Mouse (Mus musculus) T-helper 2 cell (primary cell): ENCODE results near the gene Cct4.

Experiments
- in situ Hi-C: fragments of 300-600 bp; cut with MboI, MseI; formaldehyde crosslinking; loops from one replicate; pipeline ENCODE4 v1.15.1; 2025; ENCODE audit warnings: high pct_unique_total_duplicates

Gene Cct4

DNA sequence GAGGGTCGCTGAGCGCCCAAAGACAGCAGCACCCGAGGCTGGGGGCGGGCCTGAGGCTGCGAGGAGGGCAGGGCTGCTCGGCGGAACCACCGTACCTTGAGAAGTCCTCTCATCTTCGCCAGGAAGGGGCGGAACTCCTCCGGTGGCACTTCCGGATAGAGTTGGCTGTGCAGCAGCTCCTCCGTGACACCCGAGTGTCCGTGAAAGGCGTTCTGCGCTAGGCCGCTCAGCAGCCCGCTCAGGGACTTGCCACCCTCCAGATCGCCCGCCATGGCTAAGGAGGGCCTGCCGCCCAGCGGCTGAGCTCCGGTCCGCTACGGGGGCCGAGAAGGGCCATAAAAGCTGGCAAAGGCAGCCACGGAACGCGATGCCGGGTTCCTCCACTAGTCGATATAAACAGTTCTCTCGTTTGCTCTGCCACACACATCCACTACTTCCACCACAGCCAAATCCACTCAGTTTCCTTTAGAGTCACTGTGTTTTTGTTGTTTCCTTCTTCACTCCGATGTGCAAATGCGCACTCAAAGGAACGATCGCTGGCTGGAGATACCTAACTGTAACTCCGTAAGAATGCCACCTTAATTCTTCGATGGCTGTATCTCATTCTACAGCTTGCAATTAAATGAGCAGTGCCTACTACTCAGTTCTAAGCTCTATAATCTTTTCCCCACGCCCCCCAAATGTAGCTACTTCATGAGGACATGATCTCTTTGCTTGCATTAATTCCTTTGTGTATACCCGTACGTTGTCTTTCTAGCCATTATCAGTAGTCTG, 8.1 kb upstream of the Cct4 start, which contains the start of the genes Gm28048 and Commd1:
Gene Gm28048 (minus strand): TSS at position 107 of the 774 bp plus-strand sequence.
Gene Commd1 (minus strand): TSS at position 399 of the 774 bp plus-strand sequence.
- in situ Hi-C loops, result no loop called here

DNA sequence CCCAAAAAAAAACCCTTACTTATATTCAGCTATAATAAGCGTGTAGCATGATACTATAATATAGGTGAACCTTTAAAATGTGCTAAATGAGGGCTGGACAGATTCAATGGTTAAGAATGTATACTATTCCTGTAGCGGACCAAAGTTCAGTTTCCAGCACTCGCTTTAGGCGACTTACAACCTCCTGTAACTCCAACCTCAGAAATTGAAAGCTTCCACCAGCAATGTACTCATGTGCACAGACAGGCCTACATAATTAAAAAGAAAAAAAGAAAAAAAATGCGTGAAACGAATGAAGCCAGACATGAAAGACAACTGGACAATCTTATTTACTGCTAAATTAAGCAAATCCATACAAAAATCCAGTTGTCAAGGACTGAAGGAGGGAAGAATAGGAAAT, 7.5 kb upstream of the Cct4 start:
- in situ Hi-C loops, result no loop called here

GRCm38 (mm10) chr11:22985510-22985909, 4.8 kb upstream of the Cct4 start:
- in situ Hi-C loops, result no loop called here

DNA sequence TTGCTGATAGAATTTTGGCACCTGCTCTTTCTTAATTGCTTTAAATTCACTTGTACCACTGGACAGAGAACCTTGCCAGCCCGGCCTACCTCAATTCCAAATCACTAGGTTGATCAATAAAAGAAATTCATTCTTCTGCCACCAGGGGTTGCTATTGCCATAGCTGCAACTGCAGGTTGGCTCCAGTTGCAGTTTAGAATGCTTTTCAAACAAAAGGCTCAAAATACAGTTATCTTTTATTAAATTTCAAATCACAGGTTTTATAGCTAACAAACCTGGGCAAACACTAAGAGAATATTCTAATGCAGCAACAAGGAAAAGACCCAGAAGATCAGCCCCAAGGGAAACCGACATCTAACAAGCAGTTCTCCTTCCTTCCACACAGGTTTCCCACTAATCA, 3.0 kb upstream of the Cct4 start:
- in situ Hi-C loops, result no loop called here

- in situ Hi-C loops, result no loop called here
These were observed 533 bp upstream of the Cct4 start for GRCm38 (mm10) chr11:22989786-22990185.

- in situ Hi-C loops, result no loop called here
These were observed 1.0 kb downstream of the Cct4 start for GRCm38 (mm10) chr11:22991218-22991835.

DNA sequence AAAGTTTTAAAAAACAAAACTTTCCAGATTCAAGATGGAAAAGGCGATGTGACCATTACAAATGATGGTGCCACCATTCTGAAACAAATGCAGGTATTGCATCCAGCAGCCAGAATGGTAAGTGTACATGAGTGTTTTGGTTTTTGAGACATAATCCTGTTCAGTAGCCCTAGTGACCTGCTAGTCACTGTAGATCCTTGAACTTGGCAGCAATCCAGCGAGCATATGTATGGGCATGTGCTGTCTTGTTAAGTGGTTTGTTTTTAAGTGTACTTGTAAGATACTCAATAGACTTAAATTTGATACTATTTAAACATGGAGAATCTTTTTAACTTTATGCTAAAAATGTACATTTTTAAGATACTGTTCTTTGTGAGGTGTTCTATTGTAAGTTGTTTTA, 4.0 kb downstream of the Cct4 start:
- in situ Hi-C loops, result no loop called here

GRCm38 (mm10) chr11:22995461-22995860, 5.1 kb downstream of the Cct4 start:
- in situ Hi-C loops, result loop anchor here (5.0 kb wide), 1 partner anchor 292 kb away; no protein-coding TSS in a partner anchor

DNA sequence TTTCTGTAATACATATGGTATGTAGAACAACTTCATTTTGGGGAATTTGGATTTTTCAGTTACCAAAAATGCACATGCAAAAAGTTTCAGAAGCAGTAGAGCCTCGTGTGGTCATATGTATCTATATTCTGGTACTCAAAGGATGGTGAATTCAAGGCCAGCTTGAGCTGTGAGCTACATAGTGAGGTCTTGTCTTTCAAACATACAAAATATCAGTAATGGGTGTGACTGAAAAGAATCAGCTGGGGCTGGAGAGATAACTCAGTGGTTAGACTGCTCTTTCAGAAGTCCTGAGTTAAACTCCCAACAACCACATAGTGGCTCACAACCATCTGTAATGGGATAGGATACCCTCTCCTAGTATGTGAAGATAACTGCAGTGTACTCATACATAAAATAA, 8.0 kb downstream of the Cct4 start:
- in situ Hi-C loops, result loop anchor here (5.0 kb wide), 1 partner anchor 289 kb away; no protein-coding TSS in a partner anchor

DNA sequence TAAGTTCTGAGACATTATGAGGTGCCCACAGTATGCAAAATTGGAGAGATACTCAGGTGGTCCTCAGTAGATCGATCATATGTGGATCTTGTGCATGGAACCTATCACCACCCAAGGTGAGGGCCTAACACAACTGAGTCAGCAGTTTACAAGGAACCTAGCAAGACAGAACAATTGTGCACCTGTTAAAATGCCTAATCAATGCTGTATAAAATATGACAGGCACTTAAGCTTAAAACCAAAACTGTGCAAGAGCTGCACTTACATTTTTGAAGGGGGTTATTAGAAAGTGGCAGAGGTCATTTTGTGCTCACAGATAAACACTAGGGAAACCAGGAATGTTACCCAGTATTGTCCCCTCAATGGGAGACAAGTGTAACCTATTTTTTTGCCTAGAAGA, 15.0 kb downstream of the Cct4 start:
- in situ Hi-C loops, result loop anchor here (5.0 kb wide), 1 partner anchor 492 kb away; the partner anchor contains the start of gene Ahsa2

DNA sequence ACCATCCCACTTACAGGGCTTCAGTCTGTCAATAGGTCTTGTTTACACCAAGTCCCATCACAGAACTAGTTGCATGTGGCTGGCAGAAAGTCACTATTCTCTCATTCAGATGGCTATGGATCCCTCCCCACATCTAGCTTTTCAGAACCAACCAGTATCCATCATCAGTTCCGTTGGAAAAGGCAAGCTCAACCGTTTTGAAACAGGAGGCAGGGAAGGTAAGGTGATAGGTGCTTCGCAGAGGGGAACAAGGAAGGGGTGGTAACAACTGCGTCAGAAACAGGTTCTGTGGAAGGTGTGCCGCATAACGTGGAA, 16.8 kb downstream of the Cct4 start:
- in situ Hi-C loops, result loop anchor here (5.0 kb wide), 1 partner anchor 490 kb away; the partner anchor contains the start of gene Ahsa2

- in situ Hi-C loops, result loop anchor here (5.0 kb wide), 1 partner anchor 490 kb away; the partner anchor contains the start of gene Ahsa2
These were observed 17.3 kb downstream of the Cct4 start, which contains the start of gene Fam161a for GRCm38 (mm10) chr11:23007481-23008180. Gene Fam161a (plus strand): TSS chr11:23007531.

GRCm38 (mm10) chr11:23008181-23008823, 18.0 kb downstream of the Cct4 start:
- in situ Hi-C loops, result loop anchor here (5.0 kb wide), 1 partner anchor 489 kb away; the partner anchor contains the start of gene Ahsa2

DNA sequence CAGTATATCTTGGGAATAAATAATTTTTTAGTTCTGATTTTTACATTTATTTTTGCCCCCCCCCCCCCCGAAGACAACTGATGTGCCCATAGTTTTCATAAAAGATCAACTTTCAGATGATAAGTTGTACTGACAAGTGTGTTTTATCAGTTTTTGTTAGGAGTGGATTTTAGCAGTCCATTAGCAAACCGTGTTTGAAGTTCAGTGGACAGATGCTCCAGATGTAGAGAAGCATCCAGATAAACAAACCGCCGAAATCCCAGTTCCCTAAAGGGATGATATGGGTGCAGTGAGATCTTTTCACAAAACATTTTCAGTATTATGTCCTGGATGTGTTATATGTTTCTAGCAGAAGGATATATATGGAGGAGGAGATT, 18.5 kb downstream of the Cct4 start:
- in situ Hi-C loops, result loop anchor here (5.0 kb wide), 1 partner anchor 488 kb away; the partner anchor contains the start of gene Ahsa2

GRCm38 (mm10) chr11:23013096-23013495, 22.8 kb downstream of the Cct4 start:
- in situ Hi-C loops, result loop anchor here (5.0 to 10.0 kb wide), 2 partner anchors 52 to 259 kb away; no protein-coding TSS in a partner anchor

DNA sequence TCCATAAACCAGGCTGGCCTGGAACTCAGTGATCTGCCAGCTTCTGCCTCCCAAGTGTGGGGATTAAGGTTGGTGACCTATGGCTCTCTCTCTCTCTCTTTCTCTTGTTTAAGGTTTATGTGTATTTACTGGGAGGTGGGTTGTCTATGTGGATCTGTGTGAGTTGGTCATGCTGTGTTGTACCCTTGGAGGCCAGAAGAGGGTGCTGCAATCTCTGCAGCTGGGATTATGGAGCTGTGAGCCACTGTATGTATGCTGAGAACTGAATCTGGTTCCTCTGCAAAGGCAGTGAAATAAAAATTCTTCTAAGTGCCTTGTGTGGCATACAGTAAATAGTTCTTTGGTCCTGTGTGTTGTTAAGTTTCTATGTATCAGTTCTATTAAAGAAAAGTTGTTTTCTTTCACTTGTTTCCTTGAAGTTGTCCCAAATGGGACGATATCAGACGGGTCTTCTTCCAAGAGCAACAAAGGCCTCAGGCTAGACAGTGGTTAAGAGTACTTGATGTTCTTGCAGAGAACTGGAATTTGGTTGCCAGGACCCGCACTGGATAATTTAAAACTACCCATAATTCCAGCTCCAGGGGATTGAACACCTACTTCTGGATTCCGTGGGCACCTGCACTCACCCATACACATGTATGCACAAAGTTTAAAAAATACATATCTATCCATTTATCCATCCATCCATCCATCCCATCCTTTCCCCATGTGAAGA, 23.4 kb downstream of the Cct4 start:
- in situ Hi-C loops, result loop anchor here (5.0 to 10.0 kb wide), 2 partner anchors 51 to 259 kb away; no protein-coding TSS in a partner anchor

DNA sequence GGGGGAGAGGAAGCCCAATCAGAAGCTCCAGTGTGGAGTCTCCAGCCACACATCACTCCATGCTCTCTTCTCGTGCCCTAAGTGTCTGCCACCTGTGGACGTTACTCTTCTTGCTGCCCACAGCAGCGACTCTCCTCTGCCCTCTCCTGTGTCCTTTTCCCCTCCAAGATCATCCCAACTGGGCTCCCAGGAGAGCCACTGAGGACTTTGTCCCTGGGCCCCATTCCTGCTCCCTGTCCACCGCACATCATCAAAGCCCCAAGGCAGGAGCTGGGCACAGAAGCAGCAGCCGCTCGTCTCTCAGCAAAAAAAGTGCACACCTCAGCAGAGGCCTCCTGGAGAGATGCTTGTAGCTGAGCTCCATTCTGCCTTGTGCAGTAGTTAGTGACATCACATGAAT, 24.7 kb downstream of the Cct4 start:
- in situ Hi-C loops, result loop anchor here (5.0 to 10.0 kb wide), 3 partner anchors 50 to 257 kb away; no protein-coding TSS in a partner anchor

- in situ Hi-C loops, result loop anchor here (5.0 to 10.0 kb wide), 2 partner anchors 47 to 64 kb away; no protein-coding TSS in a partner anchor
These were observed 27.6 kb downstream of the Cct4 start for GRCm38 (mm10) chr11:23017943-23018342.

- in situ Hi-C loops, result no loop called here
These were observed 29.9 kb downstream of the Cct4 start for GRCm38 (mm10) chr11:23020116-23020770.

GRCm38 (mm10) chr11:23020841-23021240, 30.5 kb downstream of the Cct4 start:
- in situ Hi-C loops, result no loop called here
